Mouse (Mus musculus) embryonic fibroblast, embryonic 13.5 days (primary cell): ENCODE measurements around the gene Cfc1. TPM values are rescaled to one million over a fixed set of nuclear protein-coding genes. Genes with fewer than 3 reads are reported as not detected.
"Not testable (repeated sequence)": the region's sequence is repeated elsewhere in the genome, so short reads cannot be mapped to it uniquely, and the experiment has no call there.

Source experiments
- H3K27ac ChIP-seq: 2 replicates; pipeline ENCODE4 v1.5.1; 2012; ENCODE audit warnings: low read length, control low read depth, inconsistent platforms; ENCODE audit not compliant: insufficient read depth
- H3K4me1 ChIP-seq: 2 replicates; pipeline ENCODE4 v1.6.1; 2011; ENCODE audit warnings: low read length; ENCODE audit not compliant: control insufficient read depth, insufficient read depth
- H3K4me3 ChIP-seq: 2 replicates; pipeline ENCODE4 v1.5.1; 2011; ENCODE audit warnings: mild to moderate bottlenecking, control low read depth, low read length; ENCODE audit not compliant: insufficient read depth
- CTCF ChIP-seq: IDR thresholded peaks from 2 replicates; pipeline ENCODE4 v1.5.1; 2011; ENCODE audit warnings: mild to moderate bottlenecking, control low read depth, low read length, moderate library complexity, borderline replicate concordance; ENCODE audit not compliant: insufficient read depth
- POLR2A ChIP-seq: IDR thresholded peaks from 2 replicates; pipeline ENCODE4 v1.6.1; 2011; ENCODE audit warnings: low read depth, mild to moderate bottlenecking, control low read depth, low read length, moderate library complexity
- polyA plus RNA-seq: library from polyadenylated mRNA; stranded (reverse); fragments of >200 nt; gene quantifications from 2 replicates; pipeline ENCODE4 v1.2.4, GENCODE M21; 2011; ENCODE audit warnings: low read depth; ENCODE audit not compliant: missing spikeins, insufficient read length

Cfc1 gene
- polyA plus RNA-seq, 1 experiment: not detected

DNA sequence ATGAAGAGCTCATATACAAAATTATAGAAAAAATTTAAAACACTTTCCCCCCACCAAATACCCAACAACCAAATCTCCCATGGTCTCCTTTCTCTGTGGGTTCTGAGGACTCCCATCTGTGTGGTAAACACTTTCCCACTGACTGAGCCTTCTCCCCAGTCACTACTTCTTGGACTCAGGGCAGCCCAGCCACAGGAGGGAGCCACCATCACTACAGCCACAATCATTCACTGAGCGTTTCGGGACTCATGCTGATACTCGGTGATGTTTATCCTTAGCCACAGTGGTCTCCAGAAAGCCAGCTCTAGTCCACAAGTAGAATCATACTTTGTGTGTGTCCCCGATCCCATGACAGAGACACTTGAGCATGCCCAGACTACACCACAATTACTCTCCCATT is 22.4 kb upstream of the Cfc1 start:
- H3K4me3 ChIP-seq: no peak overlapping the region
- TF ChIP-seq POLR2A (no peak), CTCF (no peak)

DNA sequence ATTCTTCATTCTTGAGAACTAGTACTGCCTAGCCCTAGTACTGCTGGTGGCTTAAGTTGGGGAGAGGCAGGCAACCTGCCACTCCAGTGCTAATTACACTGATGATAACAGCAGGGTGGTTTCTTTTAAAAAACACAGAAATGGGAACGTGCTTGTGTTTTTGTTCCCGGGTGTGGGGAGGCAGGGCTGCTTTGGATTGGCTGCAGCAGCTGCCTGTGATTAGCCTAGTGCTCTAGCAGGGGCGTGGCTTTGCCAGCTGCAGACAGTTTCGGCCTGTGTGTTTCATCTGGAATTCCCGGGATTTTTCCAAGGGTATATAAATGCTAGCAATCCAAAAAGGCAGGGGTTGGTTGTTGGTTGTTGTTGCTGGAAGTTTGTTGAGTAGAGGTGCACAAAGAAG is 18.9 kb upstream of the Cfc1 start:
- H3K4me3 ChIP-seq: no peak overlapping the region
- TF ChIP-seq CTCF (no peak), POLR2A (no peak)
- no peaks in the 10 kb centered on the region for H3K4me1 ChIP-seq
- H3K27ac ChIP-seq: no peak overlapping the region

More for the DNA sequence above, 22.4 kb upstream of the Cfc1 start:
- H3K27ac ChIP-seq: no peak overlapping the region
- no peaks in the 10 kb centered on the region for H3K4me1 ChIP-seq

DNA sequence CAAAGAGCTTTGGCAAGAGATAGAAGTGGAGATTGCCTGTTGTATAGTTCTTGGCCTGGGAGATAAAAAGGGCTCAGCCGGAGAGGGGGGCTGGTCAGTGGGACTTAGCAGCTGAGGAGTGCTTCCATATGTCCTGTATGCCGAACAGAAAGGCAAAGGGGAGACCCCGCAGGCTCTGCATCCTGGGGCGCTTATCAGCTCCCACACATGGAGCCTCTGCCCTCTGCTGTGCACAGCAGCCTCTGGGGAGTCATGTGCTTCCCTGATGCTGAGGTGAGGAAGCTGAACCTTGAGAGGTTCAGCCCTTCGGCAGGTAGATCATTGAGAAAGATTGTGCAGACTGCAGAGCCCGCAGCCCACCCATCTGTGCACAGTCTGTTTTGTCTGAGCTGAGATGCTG is 18.2 kb upstream of the Cfc1 start:
- not testable (repeated sequence) for H3K4me3 ChIP-seq, H3K27ac ChIP-seq, H3K4me1 ChIP-seq

DNA sequence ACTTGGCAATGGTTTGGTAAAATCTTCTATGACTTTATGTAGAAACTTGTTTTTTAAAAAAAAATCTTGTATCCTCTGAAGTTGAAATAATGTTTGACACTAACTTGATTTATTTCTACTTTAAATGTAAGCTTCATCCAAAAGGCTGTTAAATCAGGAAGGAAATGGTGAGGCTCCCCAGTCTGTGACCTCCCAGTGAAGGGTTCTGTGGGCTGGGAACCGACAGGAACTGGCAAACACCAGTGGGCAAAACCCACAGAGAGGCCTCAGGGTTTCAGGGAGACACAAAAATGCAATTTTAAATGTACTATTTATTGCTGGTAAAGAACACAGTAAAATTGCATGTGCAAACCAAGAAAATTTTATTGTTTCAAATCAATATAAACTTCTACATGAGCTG is 17.7 kb upstream of the Cfc1 start:
- H3K27ac ChIP-seq, H3K4me3 ChIP-seq, H3K4me1 ChIP-seq: not testable (repeated sequence)

DNA sequence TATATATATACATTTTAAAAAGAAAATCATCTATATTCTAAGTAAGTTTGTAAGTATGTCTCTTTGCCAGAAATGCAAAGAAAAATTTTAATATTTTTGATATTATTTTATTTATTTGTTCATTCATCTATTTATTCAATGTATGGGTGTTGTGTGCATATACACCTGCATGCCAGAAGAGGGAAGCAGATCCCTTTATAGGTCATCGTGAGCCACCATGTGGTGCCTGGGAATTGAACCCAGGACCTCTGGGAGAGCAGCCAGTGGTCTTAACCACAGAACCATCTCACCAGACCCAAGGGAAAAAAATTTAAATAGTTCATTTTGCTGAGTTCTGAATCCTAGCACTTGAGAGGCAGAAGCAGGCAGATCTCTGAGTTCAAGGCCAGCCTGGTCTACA is 17.2 kb upstream of the Cfc1 start:
- H3K4me1 ChIP-seq: no peaks in the 10 kb centered on the region
- H3K4me3 ChIP-seq: no peak overlapping the region
- TF ChIP-seq CTCF (no peak), POLR2A (no peak)
- H3K27ac ChIP-seq: no peak overlapping the region

DNA sequence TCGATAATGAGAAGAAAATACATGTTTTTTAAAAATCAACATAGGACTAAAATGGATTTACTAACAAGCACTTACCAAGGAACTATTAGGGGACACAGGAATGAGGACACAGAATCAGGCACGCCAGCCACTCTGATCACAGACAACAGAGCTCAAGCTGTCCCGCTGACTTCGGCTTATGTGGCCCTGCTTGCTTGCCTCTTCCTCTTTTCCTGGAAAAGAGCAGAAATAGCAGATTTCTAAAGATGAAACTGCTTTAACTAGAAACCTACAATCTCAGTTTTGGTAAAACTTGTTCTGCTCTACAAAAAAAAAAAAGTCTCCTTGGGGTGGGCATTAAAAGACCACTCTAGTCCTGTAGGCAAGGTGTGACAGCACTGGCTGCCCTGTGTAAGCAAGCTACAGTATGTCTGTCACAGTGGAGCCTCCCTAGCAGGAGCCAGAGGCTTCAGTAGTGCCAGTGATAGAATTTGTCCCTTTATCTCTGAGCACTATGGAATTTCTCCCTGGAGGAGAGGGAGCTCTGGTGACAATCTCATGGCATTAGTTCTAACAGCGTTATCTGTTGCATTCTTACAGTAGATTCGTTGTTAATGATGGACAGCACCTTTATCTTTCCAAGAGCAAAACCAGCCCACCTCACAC is 13.1 kb upstream of the Cfc1 start:
- Histone ChIP-seq H3K4me3 (no peak overlapping the region), H3K4me1 (no peaks in the 10 kb centered on the region), H3K27ac (no peak overlapping the region)
- TF ChIP-seq POLR2A (no peak), CTCF (no peak)

DNA sequence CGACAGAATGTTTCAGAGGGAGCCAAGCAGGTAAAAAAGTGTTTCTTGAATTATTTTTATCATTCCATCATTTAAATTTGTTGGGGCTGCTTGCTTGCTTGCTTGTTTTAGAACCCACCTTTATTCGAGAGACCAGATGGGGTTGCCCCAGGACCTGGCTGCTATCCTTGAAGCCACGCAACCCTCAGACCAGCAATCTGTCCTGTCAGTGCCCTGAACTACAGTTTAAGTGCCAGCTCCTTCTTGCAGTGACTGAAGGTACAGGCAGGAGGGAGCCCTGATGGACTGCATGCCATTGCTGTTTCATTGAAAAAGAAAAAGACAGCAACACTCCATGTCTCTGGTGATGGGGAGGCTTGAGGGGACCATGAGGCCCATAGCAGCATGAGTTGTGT is 12.6 kb upstream of the Cfc1 start:
- TF ChIP-seq CTCF (no peak), POLR2A (no peak)
- Histone ChIP-seq H3K27ac (no peak overlapping the region), H3K4me1 (no peaks in the 10 kb centered on the region), H3K4me3 (no peak overlapping the region)

DNA sequence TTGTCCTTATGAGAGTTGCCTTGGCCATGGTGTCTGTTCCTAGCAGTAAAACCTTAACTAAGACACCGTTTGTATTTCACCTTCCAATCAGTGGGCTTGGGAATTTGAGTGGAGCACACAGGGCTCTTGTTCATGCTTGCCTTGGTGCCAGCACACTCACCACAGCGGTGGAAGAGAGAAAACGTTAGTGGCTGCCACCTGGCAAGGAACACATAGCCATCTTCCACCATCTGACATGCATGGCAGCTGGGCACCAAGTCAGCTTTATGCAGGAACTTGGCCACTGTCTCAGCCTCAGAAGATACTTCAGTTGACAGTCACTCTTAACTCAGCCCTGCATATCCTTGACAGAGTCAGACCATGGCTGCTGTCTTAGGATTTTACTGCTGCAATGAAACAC is 11.8 kb upstream of the Cfc1 start:
- Histone ChIP-seq H3K4me1 (no peaks in the 10 kb centered on the region), H3K4me3 (no peak overlapping the region), H3K27ac (no peak overlapping the region)
- TF ChIP-seq POLR2A (no peak), CTCF (no peak)

DNA sequence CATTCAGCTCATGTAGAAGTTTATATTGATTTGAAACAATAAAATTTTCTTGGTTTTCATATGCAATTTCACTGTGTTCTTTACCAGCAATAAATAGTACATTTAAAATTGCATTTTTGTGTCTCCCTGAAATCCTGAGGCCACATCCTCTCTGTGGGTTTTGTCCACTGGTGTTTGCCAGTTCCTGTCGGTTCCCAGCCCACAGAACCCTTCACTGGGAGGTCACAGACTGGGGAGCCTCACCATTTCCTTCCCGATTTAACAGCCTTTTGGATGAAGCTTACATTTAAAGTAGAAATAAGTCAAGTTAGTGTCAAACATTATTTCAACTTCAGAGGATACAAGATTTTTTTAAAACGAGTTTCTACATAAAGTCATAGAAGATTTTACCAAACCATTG is 874 bp upstream of the Cfc1 start:
- H3K27ac ChIP-seq, H3K4me1 ChIP-seq, H3K4me3 ChIP-seq: not testable (repeated sequence)

DNA sequence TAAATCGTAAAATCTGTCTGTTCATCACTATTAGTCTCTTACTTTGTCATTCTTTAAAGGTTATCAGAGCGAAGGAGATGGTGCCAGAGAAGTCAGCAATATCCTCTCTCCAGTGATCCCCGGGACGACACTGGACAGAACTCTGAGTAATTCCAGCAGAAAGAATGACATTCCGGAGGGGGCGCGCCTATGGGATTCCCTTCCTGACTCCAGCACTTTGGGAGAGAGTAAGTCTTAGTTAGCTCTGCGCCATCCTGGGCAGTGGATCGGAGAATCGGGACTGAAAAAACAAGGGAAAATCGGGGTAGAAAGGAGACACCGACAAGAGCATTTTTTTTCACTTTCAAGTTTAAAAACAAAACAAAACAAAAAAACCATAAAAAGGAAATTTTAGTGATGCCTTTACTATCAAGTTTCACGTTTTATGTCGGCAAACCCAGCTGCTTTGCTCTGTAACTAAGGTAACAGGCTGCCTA is 881 bp downstream of the Cfc1 start:
- TF ChIP-seq POLR2A: no peak
- no peak for TF ChIP-seq CTCF
- Histone ChIP-seq H3K4me3 (no peak overlapping the region), H3K27ac (no peak overlapping the region), H3K4me1 (no peaks in the 10 kb centered on the region)

DNA sequence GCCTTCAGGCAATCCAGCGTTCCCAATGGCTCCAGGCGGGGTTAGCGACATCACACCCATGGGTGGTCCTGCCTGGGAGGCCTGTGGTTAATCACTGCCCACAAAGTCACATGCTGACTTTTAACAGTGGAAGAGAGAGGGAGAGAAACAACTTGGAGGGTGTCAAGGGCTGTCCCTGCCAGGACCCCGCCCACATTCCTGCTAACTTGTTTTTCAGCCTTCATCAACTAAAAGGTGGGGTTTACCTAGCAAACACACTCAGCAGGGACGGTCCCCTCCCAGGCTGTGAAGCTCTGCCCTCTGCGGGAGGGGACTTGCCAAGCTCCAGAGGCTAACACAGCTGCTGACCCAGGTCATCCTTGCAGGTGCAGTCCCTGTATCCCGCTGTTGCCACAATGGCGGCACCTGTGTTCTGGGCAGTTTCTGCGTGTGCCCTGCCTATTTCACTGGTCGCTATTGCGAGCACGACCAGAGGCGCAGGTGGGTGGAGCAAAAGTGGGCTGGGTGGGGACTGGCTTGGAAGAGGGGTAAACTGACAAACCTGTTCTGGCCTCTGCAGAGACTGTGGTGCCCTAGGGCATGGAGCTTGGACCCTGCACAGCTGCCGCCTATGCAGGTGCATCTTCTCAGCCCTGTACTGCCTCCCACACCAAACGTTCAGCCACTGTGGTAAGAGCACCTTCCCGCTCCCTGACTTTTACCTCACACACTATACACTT is 1.5 kb downstream of the Cfc1 start:
- no peak overlapping the region for H3K27ac ChIP-seq
- TF ChIP-seq CTCF (no peak), POLR2A (no peak)
- H3K4me1 ChIP-seq: no peaks in the 10 kb centered on the region
- H3K4me3 ChIP-seq: no peak overlapping the region
